8 mouse cellular contexts compared by ENCODE assay signal in genomic region chr8:35933186-35934114, GRCm38 (mm10).
A peak's percentile ranks its signal among the peaks of the same experiment; 100 is the strongest.
DNase-seq lines count a peak whose midpoint lies in the region; ATAC-seq and TF ChIP-seq lines count a peak whose summit lies in the region.

No protein-coding gene starts in this region.

- H3K9ac ChIP-seq in heart, postnatal 0 days (replicated peaks; ENCODE audit: low read depth, low read length) = no peak overlapping the region
- no peak overlapping the region for H3K9ac ChIP-seq in heart, embryonic 12.5 days
- H3K9ac ChIP-seq in forebrain, postnatal 0 days = no peak overlapping the region
- H3K9ac ChIP-seq in neural tube, embryonic 12.5 days = no peak overlapping the region

- no peak overlapping the region; the same call in 1 of the 2 replicates for H3K27ac ChIP-seq in heart, postnatal 0 days (ENCODE audit: low read depth)
- H3K27ac ChIP-seq in heart, embryonic 12.5 days (ENCODE audit: poor library complexity, severe bottlenecking) = no peak overlapping the region
- H3K27ac ChIP-seq in forebrain, postnatal 0 days (ENCODE audit: low read depth, low read length) = peak overlapping the region; percentile 57
- H3K27ac ChIP-seq in layer of hippocampus, adult 2 months = peak overlapping the region; percentile 86
- H3K27ac ChIP-seq in neural tube, embryonic 12.5 days = peak overlapping the region; percentile 33

- no peak overlapping the region for H3K4me2 ChIP-seq in heart, postnatal 0 days (ENCODE audit: low read depth, low read length)
- H3K4me2 ChIP-seq in heart, embryonic 12.5 days = no peak overlapping the region
- no peak overlapping the region for H3K4me2 ChIP-seq in forebrain, postnatal 0 days (ENCODE audit: low read depth)
- no peak overlapping the region for H3K4me2 ChIP-seq in neural tube, embryonic 12.5 days (replicated peaks)

- no peaks in the 10 kb centered on the region for H3K27me3 ChIP-seq in heart, postnatal 0 days (ENCODE audit: control insufficient read depth, insufficient read depth, low read length)
- H3K27me3 ChIP-seq in heart, embryonic 12.5 days (replicated peaks) = no peaks in the 10 kb centered on the region
- H3K27me3 ChIP-seq in forebrain, postnatal 0 days (ENCODE audit: insufficient read depth, low read length) = no peaks in the 10 kb centered on the region
- H3K27me3 ChIP-seq in neural tube, embryonic 12.5 days (replicated peaks) = no peaks in the 10 kb centered on the region

- 56% methylated on average over 13 of the region's 13 CpGs for WGBS in heart, postnatal 0 days
- 67% methylated on average over 13 of the region's 13 CpGs for WGBS in heart, embryonic 12.5 days
- WGBS in forebrain, postnatal 0 days = 11% methylated on average over 13 of the region's 13 CpGs
- WGBS in neural tube, embryonic 12.5 days = 32% methylated on average over 13 of the region's 13 CpGs

- no peaks in the 10 kb centered on the region; the same call in 1 of the 2 replicates for H3K9me3 ChIP-seq in heart, postnatal 0 days (replicated peaks; ENCODE audit: control insufficient read depth, low read length)
- H3K9me3 ChIP-seq in heart, embryonic 12.5 days (replicated peaks) = peaks cover 4% of the 10 kb centered on the region; the same call in 1 of the 2 replicates
- H3K9me3 ChIP-seq in forebrain, postnatal 0 days (ENCODE audit: low read length) = no peaks in the 10 kb centered on the region
- no peaks in the 10 kb centered on the region for H3K9me3 ChIP-seq in neural tube, embryonic 12.5 days

- H3K4me1 ChIP-seq in heart, postnatal 0 days (ENCODE audit: control insufficient read depth, insufficient read depth) = peaks cover 4% of the 10 kb centered on the region; the same call in 1 of the 2 replicates
- H3K4me1 ChIP-seq in heart, embryonic 12.5 days (replicated peaks) = peaks cover 8% of the 10 kb centered on the region
- H3K4me1 ChIP-seq in forebrain, postnatal 0 days (ENCODE audit: insufficient read depth) = no peaks in the 10 kb centered on the region
- peaks cover 4% of the 10 kb centered on the region; the same call in 1 of the 2 replicates for H3K4me1 ChIP-seq in neural tube, embryonic 12.5 days

- no peak overlapping the region for H3K4me3 ChIP-seq in heart, postnatal 0 days (ENCODE audit: low read depth, low read length)
- no peak overlapping the region for H3K4me3 ChIP-seq in heart, embryonic 12.5 days
- no peak overlapping the region for H3K4me3 ChIP-seq in forebrain, postnatal 0 days (ENCODE audit: low read depth, low read length)
- H3K4me3 ChIP-seq in layer of hippocampus, adult 2 months = no peak overlapping the region
- H3K4me3 ChIP-seq in neural tube, embryonic 12.5 days = no peak overlapping the region

- TF ChIP-seq EP300 in heart, postnatal 0 days (IDR thresholded peaks at IDR 0.05; ENCODE audit: low read depth) = no peak

- no peak for TF ChIP-seq CTCF in heart, postnatal 0 days (IDR thresholded peaks at IDR 0.05; ENCODE audit: low read depth)
- TF ChIP-seq CTCF in forebrain, postnatal 0 days (IDR thresholded peaks at IDR 0.05; ENCODE audit: low read depth) = no peak
- no peak for TF ChIP-seq CTCF in layer of hippocampus, adult 2 months (conservative IDR thresholded peaks at IDR 0.05)

- no peak for DNase-seq in heart, postnatal 0 days (ENCODE audit: low spot score)
- DNase-seq in forebrain, postnatal 0 days = peak; percentile 90
- peak; percentile 83 to 86 for DNase-seq in layer of hippocampus, adult 2 months (ENCODE audit: low spot score in 2 of 2)
- no peak for DNase-seq in natural killer cell, adult 2 months (ENCODE audit: low spot score in 2 of 2)
- no peak for DNase-seq in thymus, postnatal 0 days (ENCODE audit: low spot score)
- DNase-seq in lung, postnatal 25 days (ENCODE audit: low spot score) = no peak

- no peaks in the 10 kb centered on the region for H3K36me3 ChIP-seq in heart, postnatal 0 days (replicated peaks; ENCODE audit: control insufficient read depth, insufficient read depth, low read length)
- no peaks in the 10 kb centered on the region for H3K36me3 ChIP-seq in heart, embryonic 12.5 days
- no peaks in the 10 kb centered on the region for H3K36me3 ChIP-seq in forebrain, postnatal 0 days (ENCODE audit: insufficient read depth)
- no peaks in the 10 kb centered on the region for H3K36me3 ChIP-seq in neural tube, embryonic 12.5 days

- peak; percentile 49; the same call in 1 of the 2 replicates for ATAC-seq in heart, postnatal 0 days (ENCODE audit: insufficient read depth, low read depth)
- ATAC-seq in heart, embryonic 12.5 days (ENCODE audit: insufficient number of reproducible peaks, low FRiP score) = no peak
- ATAC-seq in forebrain, postnatal 0 days = peak; percentile 99
- ATAC-seq in neural tube, embryonic 12.5 days (ENCODE audit: low FRiP score, low read depth) = peak; percentile 96

Comparison
In these comparisons a context has a peak if more than half of its experiments do, and no peak if none do; other contexts are left out.
1. DNase-seq: peak in forebrain, postnatal 0 days (single experiment) and layer of hippocampus, adult 2 months (2 of 2); none in heart, postnatal 0 days (single experiment), natural killer cell, adult 2 months (0 of 2), thymus, postnatal 0 days (single experiment) and lung, postnatal 25 days (single experiment).
2. H3K27ac ChIP-seq: peak in forebrain, postnatal 0 days (single experiment), layer of hippocampus, adult 2 months (single experiment) and neural tube, embryonic 12.5 days (single experiment); none in heart, postnatal 0 days (single experiment) and heart, embryonic 12.5 days (single experiment).